Mouse (Mus musculus) erythroblast, embryonic 14.5 days (primary cell): Measurements from ENCODE around the gene Igsf8.

Source experiments
- GATA1 ChIP-seq: IDR thresholded peaks from 2 replicates; pipeline ENCODE4 v1.6.1; 2012; ENCODE audit warnings: low read length, inconsistent platforms, mixed read lengths
- TAL1 ChIP-seq: IDR thresholded peaks from 3 replicates; pipeline ENCODE4 v1.6.1; 2012; ENCODE audit warnings: low read length, inconsistent platforms, mixed read lengths

GRCm38 (mm10) chr1:172286740-172287139 lies 25.3 kb downstream of the Igsf8 start:
- TF ChIP-seq GATA1 = no peak
- TF ChIP-seq TAL1 = no peak
